Mouse (Mus musculus) C2C12 (cell line): ENCODE data around the gene Zfp661.

Experiments used
- CEBPB ChIP-seq: IDR thresholded peaks from one replicate; pipeline ENCODE4 v1.6.1; 2011; ENCODE audit warnings: low read depth, mild to moderate bottlenecking, control low read depth, moderate library complexity
- CTCF ChIP-seq: IDR thresholded peaks from one replicate; pipeline ENCODE4 v1.5.1; 2011; ENCODE audit not compliant: control insufficient read depth, insufficient read depth, insufficient read length
- MAX ChIP-seq: IDR thresholded peaks from one replicate; pipeline ENCODE4 v1.6.1; 2011; ENCODE audit warnings: mild to moderate bottlenecking, control low read depth
- MYOD1 ChIP-seq: IDR thresholded peaks from one replicate; pipeline ENCODE4 v1.6.1; 2011; ENCODE audit warnings: low read depth; ENCODE audit not compliant: control insufficient read depth, insufficient read length
- MYOG ChIP-seq: IDR thresholded peaks from one replicate; pipeline ENCODE4 v1.6.1; 2011; ENCODE audit not compliant: control insufficient read depth, insufficient read length; ENCODE audit errors: extremely low read depth
- USF1 ChIP-seq: IDR thresholded peaks from one replicate; pipeline ENCODE4 v1.6.1; 2011; ENCODE audit warnings: low read depth, mild to moderate bottlenecking, control low read depth, moderate library complexity

DNA sequence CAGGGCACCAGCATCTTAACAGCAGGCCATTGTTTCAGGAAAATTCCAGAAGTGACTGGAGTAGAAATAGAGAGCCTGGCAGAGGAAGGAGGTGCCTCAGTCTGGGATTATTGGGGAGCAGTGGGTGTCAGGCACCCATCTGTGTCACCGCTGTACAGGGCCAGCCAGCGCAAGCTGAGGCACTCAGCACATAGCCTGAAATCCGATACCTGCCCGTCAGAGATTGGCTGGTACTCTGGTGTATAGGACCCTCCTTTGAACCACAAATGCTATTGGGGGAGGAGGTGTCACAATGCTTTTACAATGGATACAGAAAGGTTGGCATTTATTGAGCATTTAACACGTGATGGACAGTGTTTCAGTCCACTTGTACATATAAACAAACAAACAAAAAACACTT, 22.1 kb upstream of the Zfp661 start:
- TF ChIP-seq CTCF = no peak
- TF ChIP-seq USF1 = no peak
- TF ChIP-seq MYOD1 = no peak
- TF ChIP-seq MAX = no peak
- TF ChIP-seq CEBPB = no peak
- no peak for TF ChIP-seq MYOG
